Mouse (Mus musculus): ENCODE results near the gene Coq9. TPM values are rescaled to one million over a fixed set of nuclear protein-coding genes. Genes with fewer than 3 reads are reported as not detected.
A peak's percentile ranks its signal among the peaks of the same experiment; 100 is the strongest.

Gene Coq9
- polyA plus RNA-seq, 1 experiment = 123 TPM

- WGBS = 8% methylated on average over 6 of the region's 6 CpGs
- Histone ChIP-seq H3K4me1 (ENCODE audit: control insufficient read depth, insufficient read depth, low read length) (peaks cover 24% of the 10 kb centered on the region), H3K4me3 (replicated peaks; ENCODE audit: extremely low read depth, low read depth, low read length) (peak overlapping the region; percentile 19)
- TF ChIP-seq POLR2A (IDR thresholded peaks at IDR 0.05; ENCODE audit: borderline replicate concordance, extremely low read depth, low read depth, low read length) = no peak
- TF ChIP-seq CTCF (IDR thresholded peaks at IDR 0.05; ENCODE audit: insufficient read depth, low read length) = peak; percentile 80
- DNase-seq = peak; percentile 78
These were observed 36.2 kb downstream of the Coq9 start for GRCm38 (mm10) chr8:94874358-94874757.

DNA sequence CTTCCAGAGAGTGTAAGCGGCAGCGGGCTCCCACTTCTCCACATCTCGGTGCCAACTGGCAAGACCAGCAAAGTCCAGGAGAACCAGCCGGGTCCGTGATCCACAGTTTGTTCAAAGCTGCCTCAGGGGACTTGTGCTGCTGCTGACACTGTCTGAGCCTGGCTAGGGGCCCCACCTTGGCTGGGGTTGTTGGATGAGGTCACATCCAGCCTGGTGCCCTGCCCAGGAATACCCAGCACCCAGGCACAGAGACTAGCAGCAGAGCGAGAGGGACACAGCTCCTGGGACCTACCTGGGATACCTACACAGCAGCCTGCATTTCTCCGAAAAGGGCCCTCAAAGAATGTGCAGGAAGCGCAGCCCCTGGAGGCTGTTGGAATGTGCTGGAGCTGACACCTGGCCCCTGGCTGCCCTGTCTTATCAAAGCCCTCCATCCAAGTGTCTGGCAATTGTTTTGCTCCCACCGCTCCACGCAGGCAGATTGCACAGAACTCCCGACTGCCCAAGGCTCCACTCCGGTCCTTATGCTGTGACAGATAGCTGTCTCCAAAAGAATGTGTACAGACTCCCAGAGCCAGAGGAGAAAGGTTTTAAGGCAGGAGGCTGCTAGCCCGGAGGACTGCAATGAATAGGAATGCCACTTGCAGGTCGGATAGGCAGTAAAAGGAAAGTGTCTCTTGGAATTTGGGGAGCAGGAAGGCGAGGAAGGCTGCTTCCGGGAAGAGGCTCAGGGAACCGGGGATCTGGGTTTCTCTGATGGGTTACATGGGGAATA is 37.2 kb downstream of the Coq9 start:
- H3K4me3 ChIP-seq (replicated peaks; ENCODE audit: extremely low read depth, low read depth, low read length) = peak overlapping the region; percentile 71
- peak; percentile 37 for DNase-seq
- peaks cover 23% of the 10 kb centered on the region for H3K4me1 ChIP-seq (ENCODE audit: control insufficient read depth, insufficient read depth, low read length)
- TF ChIP-seq POLR2A (IDR thresholded peaks at IDR 0.05; ENCODE audit: borderline replicate concordance, extremely low read depth, low read depth, low read length) (no peak), CTCF (IDR thresholded peaks at IDR 0.05; ENCODE audit: insufficient read depth, low read length) (no peak)
- 8% methylated on average over 17 of the region's 17 CpGs for WGBS

GRCm38 (mm10) chr8:94875871-94876150 is 37.7 kb downstream of the Coq9 start:
- Histone ChIP-seq H3K4me1 (ENCODE audit: control insufficient read depth, insufficient read depth, low read length) (peaks cover 19% of the 10 kb centered on the region), H3K4me3 (replicated peaks; ENCODE audit: extremely low read depth, low read depth, low read length) (peak overlapping the region; percentile 71)
- 0% methylated on average over 19 of the region's 20 CpGs for whole genome bisulfite sequencing
- peak; percentile 40 for DNase-seq
- no peak for TF ChIP-seq POLR2A (IDR thresholded peaks at IDR 0.05; ENCODE audit: borderline replicate concordance, extremely low read depth, low read depth, low read length)
- no peak for TF ChIP-seq CTCF (IDR thresholded peaks at IDR 0.05; ENCODE audit: insufficient read depth, low read length)

- WGBS = 1% methylated on average over 37 of the region's 37 CpGs
- H3K4me3 ChIP-seq (replicated peaks; ENCODE audit: extremely low read depth, low read depth, low read length) = peak within 1 kb of the TSS; percentile 71
- peak; percentile 88 for DNase-seq
- H3K4me1 ChIP-seq (ENCODE audit: control insufficient read depth, insufficient read depth, low read length) = peaks cover 18% of the 10 kb centered on the region
- TF ChIP-seq POLR2A (IDR thresholded peaks at IDR 0.05; ENCODE audit: borderline replicate concordance, extremely low read depth, low read depth, low read length) (peak; percentile 62; the same call in 1 of the 2 replicates), CTCF (IDR thresholded peaks at IDR 0.05; ENCODE audit: insufficient read depth, low read length) (no peak)
These were observed 38.1 kb downstream of the Coq9 start, which contains the start of gene Dok4 for GRCm38 (mm10) chr8:94876197-94876730. Gene Dok4, minus strand, starts transcription at chr8:94876330.

DNA sequence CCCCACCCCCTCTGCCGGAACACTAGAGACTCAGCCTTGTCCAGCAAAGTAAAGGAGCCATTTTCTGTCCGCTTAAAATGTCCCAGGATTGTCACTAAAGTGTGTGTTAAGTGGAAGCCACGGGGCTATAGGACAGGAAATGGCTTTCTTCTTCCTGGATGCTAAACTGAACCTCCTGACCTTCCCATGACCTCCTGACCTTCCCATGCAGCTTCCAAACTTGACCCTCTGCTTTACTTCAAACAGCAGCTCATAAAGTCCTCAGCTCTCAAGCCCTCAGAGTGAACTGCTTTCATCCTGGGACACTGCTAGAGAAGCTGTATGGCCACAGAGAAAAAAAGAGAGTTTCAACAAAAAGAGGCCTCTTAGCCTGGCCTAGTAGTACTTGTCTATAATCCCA is 38.7 kb downstream of the Coq9 start:
- TF ChIP-seq POLR2A (IDR thresholded peaks at IDR 0.05; ENCODE audit: borderline replicate concordance, extremely low read depth, low read depth, low read length) = no peak
- no peak for TF ChIP-seq CTCF (IDR thresholded peaks at IDR 0.05; ENCODE audit: insufficient read depth, low read length)
- no peak for DNase-seq
- 22% methylated on average over 3 of the region's 3 CpGs for WGBS
- Histone ChIP-seq H3K4me3 (replicated peaks; ENCODE audit: extremely low read depth, low read depth, low read length) (no peak overlapping the region), H3K4me1 (ENCODE audit: control insufficient read depth, insufficient read depth, low read length) (peaks cover 14% of the 10 kb centered on the region)

GRCm38 (mm10) chr8:94880742-94881141 is 42.6 kb downstream of the Coq9 start:
- no peak for DNase-seq
- peaks cover 5% of the 10 kb centered on the region; the same call in 1 of the 2 replicates for H3K4me1 ChIP-seq (ENCODE audit: control insufficient read depth, insufficient read depth, low read length)
- no peak overlapping the region for H3K4me3 ChIP-seq (replicated peaks; ENCODE audit: extremely low read depth, low read depth, low read length)
- TF ChIP-seq CTCF (IDR thresholded peaks at IDR 0.05; ENCODE audit: insufficient read depth, low read length) = no peak
- TF ChIP-seq POLR2A (IDR thresholded peaks at IDR 0.05; ENCODE audit: borderline replicate concordance, extremely low read depth, low read depth, low read length) = no peak
- 76% methylated on average over 4 of the region's 4 CpGs for WGBS

DNA sequence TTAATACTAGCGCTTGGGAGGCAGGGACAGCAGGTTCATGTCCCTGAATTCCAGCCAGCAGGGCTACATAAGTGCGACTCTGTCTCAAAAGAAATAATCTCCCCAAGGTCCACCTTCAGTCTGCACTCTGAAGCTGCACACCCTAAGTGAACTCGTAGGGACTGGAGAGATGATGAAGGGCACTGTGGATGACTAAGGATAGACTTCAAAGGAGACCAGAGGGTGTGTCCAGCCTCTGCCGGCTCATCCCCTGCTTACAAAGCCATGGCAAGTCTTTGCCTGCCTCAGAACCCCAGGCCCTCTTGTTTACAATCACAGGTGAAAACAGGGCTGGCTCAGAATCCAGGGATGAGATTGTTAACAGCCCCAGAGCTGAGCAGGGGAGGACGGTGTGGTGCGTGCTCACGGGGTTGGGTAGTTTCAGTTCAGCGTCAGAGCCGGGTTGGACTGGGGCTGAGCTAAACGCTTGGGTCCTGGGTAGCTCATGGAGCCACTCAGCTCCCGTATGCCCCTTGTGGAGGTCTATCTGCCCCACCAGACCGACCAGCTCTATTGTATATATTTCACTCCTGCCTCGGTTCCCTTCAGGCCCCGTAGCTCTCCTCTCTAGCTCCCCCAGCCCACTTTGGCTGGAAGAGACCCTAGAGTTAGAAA is 50.4 kb downstream of the Coq9 start:
- Histone ChIP-seq H3K4me1 (ENCODE audit: control insufficient read depth, insufficient read depth, low read length) (no peaks in the 10 kb centered on the region), H3K4me3 (replicated peaks; ENCODE audit: extremely low read depth, low read depth, low read length) (no peak overlapping the region)
- no peak for DNase-seq
- WGBS = 30% methylated on average over 14 of the region's 14 CpGs
- TF ChIP-seq POLR2A (IDR thresholded peaks at IDR 0.05; ENCODE audit: borderline replicate concordance, extremely low read depth, low read depth, low read length) (no peak), CTCF (IDR thresholded peaks at IDR 0.05; ENCODE audit: insufficient read depth, low read length) (no peak)

GRCm38 (mm10) chr8:94892917-94893316 is 54.8 kb downstream of the Coq9 start:
- H3K4me1 ChIP-seq (ENCODE audit: control insufficient read depth, insufficient read depth, low read length) = no peaks in the 10 kb centered on the region
- 32% methylated on average over 2 of the region's 2 CpGs for WGBS
- TF ChIP-seq CTCF (IDR thresholded peaks at IDR 0.05; ENCODE audit: insufficient read depth, low read length) (no peak), POLR2A (IDR thresholded peaks at IDR 0.05; ENCODE audit: borderline replicate concordance, extremely low read depth, low read depth, low read length) (no peak)
- no peak for DNase-seq
- no peak overlapping the region for H3K4me3 ChIP-seq (replicated peaks; ENCODE audit: extremely low read depth, low read depth, low read length)

- TF ChIP-seq POLR2A (IDR thresholded peaks at IDR 0.05; ENCODE audit: borderline replicate concordance, extremely low read depth, low read depth, low read length) = no peak
- TF ChIP-seq CTCF (IDR thresholded peaks at IDR 0.05; ENCODE audit: insufficient read depth, low read length) = no peak
- WGBS = 43% methylated on average over 11 of the region's 11 CpGs
- peak; percentile 42 for DNase-seq
- Histone ChIP-seq H3K4me3 (replicated peaks; ENCODE audit: extremely low read depth, low read depth, low read length) (no peak overlapping the region), H3K4me1 (ENCODE audit: control insufficient read depth, insufficient read depth, low read length) (peaks cover 10% of the 10 kb centered on the region)
These were observed 61.1 kb downstream of the Coq9 start for GRCm38 (mm10) chr8:94899262-94899661.
